Mouse (Mus musculus) gastrocnemius, postnatal 36 days (tissue): ENCODE measurements at regions not wholly inside any gene's neighbourhood (a gene's known extent, or its start where the extent isn't known, plus 50 kb on each side); places are given as distances from the start of the nearest gene placed in this dataset.

Source experiments
- DNase-seq, 2 experiments: peaks; one replicate each; pipeline ENCODE4 v3.0.0; 2022
- intact Hi-C: fragments of 180-260 bp; cut with DNase I; formaldehyde crosslinking; loops from one replicate; pipeline ENCODE4 v1.15.1; 2025

DNA sequence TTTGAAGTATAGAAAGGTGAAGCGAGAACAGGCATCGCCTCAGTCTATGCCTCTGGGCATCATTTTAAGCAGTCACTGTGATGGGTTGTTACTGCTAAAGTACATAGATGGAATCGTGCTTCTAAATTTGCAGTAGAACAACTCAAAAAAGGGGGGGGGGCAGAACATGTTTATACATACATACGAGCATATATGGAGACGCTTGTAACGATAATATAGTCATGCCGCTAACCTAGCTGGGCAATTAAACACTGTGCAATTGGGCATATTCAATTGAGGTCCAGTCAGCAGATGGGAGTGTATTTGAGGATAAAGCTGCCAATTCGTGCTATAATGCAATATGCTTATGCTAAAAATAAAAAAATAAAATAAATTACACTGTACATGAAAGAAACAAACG lies 282.6 kb upstream of the Gm11146 start:
- no peak for DNase-seq
- intact Hi-C loops, result no loop called here

DNA sequence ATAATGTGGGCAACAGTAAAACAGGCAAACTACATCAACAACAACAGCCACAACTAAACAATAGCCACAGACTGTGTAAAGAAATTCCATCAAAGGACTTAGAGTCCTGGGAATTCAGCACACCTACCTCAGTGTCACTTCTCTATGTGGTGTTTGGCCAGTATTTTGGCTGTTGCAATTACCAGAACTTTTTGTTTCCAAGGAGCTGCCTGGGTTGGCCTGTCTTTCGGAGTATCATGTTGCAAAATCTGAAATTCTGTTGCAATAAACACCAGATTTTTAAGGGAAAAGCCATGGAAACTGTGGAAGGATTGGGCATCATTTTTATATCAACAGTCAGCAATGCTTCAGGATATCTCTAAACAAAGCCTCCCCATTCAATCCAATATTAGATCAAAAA lies 275.1 kb upstream of the Gm11146 start:
- intact Hi-C loops, result no loop called here
- DNase-seq, result no peak

DNA sequence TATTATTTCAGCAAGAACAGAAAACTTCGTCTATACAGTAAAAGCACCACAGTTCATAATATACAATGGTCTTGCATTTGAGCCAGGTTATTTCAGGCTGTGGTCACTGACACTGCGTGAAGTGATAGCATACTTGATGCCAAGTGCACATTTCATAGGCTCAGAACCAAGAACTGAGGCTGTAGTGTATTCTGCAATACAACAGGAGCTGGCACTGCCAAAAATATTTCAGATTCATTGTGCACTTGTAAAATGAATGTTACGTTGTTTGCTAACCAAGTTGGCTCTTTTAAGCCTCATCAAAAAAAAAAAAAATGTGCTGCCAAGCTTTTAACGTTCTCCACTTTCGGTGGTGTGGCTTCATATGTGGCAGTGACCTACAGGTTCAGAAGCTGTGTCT lies 261.4 kb upstream of the Gm11146 start:
- intact Hi-C loops, result no loop called here
- no peak for DNase-seq

- intact Hi-C loops, result no loop called here
- no peak for DNase-seq
These were observed 250.3 kb upstream of the Gm11146 start for GRCm38 (mm10) chr16:77852066-77852781.

DNA sequence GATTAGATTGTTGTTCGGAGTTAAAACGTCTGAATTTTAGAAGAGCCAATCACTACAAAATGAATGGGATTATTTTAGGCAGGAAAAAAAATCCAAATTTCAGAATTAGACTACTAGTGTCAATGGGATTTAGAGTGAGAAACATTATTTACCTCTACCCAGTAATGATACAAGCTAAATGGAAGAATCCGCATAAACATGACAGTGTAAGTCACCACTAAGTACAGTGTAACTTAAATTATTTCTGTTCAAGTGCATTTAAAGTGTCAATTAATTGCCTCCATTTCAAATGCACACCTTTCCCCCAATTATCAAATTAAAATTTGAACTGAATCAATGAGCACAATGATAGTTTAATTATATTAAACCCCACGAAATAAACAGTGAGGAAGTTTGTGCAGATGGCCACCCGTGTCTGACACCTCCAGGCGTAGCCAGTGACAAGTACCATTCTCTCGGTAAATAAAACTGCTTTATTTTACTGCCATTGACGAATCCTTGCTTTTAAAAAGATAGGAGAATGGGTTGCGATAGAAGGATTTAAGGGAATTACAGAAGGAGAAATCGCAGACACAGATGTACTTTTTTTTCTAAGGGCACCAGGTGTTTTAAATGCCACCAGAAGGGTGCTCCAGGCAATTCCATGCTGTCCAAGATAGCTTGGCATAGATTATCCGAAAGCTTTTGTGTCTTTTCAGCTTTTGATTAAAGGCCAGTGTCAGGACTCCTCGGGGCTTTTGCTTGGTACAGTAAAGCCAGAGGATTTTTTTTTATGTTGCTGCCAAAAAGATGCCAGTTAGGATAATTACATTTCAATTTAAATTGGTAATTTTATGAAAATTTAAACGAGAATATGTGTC lies 249.5 kb upstream of the Gm11146 start:
- intact Hi-C loops, result no loop called here
- no peak for DNase-seq

- intact Hi-C loops, result no loop called here
- no peak for DNase-seq
These were observed 233.9 kb upstream of the Gm11146 start for GRCm38 (mm10) chr16:77835767-77836166.

DNA sequence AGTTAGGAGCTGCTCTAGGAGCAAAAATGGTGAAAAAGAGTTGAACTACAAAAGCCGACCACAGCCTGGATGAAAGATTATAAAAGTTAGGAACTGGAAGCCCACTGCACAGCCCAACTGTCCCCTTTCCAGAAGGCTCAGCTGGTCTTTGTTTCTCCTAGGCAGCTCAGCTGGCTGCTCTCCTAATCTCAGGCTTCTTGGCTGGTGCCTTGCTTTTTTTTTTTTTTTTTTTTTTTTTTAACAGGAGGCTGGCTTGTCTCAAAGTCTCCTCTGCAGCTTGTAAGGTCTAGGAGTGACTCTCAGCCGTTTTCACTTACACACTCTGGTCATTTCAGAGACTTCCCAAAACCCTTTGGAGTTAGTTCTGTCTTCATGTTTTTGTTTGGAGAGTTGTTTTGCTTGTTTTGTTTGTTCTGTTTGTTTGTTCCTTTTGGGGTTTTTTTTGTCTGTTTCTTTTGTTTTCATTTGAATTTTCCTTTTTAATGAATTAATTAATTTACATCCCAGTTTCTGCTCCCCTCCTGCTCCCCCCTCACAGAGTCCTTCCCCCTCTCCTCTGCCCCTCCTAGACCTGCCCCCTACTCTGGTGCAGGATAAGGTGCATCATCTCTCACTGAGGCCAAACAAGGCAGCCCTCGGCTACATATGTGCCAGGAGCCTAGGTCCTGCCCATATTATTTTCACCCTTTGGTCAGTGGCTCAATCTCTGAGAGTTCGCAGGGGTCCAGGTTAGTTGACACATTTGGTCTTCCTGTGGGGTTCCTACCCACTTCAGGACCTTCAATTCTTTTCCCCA lies 225.6 kb upstream of the Gm11146 start:
- DNase-seq, result peak in 1 of 2 experiments; percentile 33
- intact Hi-C loops, result no loop called here

GRCm38 (mm10) chr16:77799709-77800108 lies 197.8 kb upstream of the Gm11146 start:
- intact Hi-C loops, result loop anchor here (10.0 kb wide), 1 partner anchor 305 kb away; no protein-coding TSS in a partner anchor
- no peak for DNase-seq

GRCm38 (mm10) chr16:77796926-77797325 lies 195.0 kb upstream of the Gm11146 start:
- no peak for DNase-seq
- intact Hi-C loops, result loop anchor here (10.0 kb wide), 1 partner anchor 302 kb away; no protein-coding TSS in a partner anchor

DNA sequence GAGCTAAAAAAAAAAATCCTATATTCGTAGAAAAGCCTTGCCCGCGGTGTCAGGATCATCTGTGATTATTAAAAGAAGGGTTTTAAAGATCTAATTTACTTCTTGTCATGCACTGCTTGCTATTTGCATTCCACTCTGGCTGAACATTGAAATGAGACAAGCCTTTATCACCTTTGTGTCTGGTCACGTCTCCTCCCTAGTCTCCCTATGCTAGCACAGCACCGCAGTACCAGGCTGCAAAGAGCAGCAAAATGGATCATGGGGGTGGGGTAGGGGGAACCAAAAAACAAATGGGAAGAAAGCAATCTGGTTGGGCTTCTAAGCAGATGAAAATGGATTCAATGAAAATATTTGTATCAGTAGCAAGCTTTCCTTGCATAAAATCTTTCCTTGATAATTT lies 187.8 kb upstream of the Gm11146 start:
- intact Hi-C loops, result loop anchor here (10.0 kb wide), 1 partner anchor 295 kb away; no protein-coding TSS in a partner anchor
- no peak for DNase-seq

DNA sequence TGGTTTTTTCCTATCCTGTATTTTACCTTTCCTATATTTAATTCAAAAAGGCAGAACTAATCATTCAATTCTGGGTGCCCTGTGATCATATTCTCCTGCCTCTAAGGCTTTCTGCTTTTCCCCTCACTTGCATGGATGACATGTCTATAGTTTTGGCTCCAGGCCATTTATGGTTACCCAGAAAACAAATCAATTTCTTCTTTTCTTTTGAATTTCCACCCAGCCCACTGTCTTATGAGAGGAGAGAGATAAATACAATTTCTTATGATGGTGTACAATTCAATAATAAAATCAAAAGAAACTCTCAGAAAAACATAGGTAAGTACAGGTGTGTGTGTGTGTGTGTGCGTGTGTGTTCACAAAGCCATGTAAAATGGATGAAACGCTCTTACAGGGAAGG lies 187.3 kb upstream of the Gm11146 start:
- intact Hi-C loops, result no loop called here
- no peak for DNase-seq

DNA sequence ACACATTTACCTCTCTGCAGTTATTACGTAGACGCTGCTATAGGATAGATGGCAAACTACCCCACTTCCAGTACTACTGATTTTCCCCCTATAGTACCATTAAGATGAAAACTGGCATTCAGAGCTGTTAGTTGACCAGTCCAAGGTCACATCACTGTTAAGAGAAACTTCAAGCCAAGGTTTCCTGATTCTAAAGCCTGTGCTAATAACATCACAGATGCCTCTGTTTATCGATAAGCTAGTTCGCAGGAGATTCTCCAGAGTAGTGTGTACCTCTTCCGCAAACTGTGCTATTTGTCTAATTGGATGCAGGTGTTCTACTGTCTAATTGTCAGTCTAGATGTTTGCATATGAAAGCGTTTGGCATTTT lies 186.9 kb upstream of the Gm11146 start:
- intact Hi-C loops, result no loop called here
- no peak for DNase-seq

DNA sequence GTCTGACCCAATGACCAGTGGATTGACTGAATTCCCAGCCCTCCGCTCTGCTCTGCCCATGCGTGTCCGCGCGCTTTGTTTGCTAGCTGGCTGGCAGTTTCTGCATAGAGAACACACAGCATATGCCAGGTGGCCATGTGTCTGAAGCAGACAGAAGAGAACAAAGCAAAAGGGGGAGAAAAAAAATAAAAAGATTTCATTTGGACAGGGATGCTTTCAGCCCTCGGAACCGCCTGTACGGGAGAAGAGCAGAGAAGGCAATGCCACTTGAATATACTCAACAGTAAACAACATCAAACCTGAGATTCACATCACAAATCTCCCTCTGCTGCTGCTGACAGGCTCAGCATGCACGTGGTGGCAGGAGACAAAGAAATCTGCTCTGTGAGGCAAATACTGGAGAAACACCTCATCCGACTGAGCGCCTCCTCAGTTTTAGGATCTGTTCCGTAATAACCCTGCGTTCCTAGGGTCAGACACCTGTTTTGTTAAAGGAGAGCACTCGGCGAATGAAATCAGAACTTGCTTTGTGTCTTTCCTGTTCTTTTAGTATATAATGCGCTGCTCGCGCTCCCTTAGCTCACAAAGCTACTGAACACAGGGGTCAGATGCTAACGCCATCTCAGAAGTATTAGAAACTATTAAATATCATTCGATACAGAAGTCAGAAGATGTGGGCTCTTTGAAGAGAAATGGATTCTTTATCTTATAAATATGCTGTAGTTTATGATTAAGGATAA lies 186.3 kb upstream of the Gm11146 start:
- DNase-seq, result no peak
- intact Hi-C loops, result no loop called here

DNA sequence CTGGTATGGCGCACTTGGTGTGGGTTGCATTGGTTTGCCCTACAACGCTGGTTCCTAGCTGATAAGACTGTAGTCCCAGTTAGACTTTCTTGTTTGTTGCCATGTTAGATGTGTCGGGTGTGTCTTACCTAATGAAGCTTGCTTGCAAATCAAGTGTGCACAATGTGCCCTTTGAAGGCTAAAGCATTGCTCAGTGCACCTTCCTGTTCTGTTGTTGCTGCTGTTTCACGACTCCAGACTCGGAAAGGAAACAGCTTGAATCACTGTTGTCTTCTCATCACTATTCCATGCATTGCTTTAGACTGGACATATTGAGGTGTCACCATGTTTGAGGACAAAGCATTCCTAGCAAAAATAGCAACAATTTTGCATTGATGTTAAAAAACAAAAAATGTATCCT lies 185.1 kb upstream of the Gm11146 start:
- DNase-seq, result no peak
- intact Hi-C loops, result no loop called here

DNA sequence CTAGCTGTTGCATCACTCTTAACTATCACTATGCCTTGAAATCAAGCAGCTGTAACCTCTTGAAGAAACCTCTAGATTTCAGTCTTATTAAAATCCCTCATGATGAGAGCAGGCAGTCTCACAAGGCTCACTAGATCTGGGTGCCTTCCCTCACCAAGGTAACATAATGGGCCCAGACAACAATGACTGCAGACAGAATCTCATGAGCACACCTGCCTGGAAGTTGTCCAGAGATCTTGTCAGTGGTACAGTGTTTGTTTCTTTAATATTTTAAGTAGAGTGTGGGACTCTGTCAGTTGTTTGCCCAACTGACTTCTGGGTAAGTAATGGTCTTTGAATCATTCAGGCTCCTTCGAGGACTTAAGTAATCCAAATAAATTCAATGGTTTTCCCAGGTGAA lies 177.1 kb upstream of the Gm11146 start:
- intact Hi-C loops, result no loop called here
- no peak for DNase-seq

DNA sequence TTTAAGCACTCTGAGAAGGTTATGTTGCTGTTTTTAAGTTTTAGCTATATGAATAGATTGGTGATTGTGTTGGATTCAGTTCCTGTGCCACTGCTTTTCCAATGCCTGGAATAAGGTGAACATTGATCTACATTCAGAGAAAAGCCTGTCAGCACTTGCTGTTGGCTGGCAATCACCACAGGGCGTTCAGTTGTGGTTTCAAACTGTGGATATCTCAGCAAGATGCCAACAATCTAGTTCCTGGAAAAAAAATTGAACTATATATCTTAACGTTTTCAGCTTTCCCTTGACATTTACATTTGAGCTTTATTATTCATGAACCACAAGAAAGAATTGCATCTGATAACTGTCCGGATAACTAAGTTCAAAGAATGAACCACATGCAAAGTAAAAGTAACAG lies 170.2 kb upstream of the Gm11146 start:
- intact Hi-C loops, result no loop called here
- no peak for DNase-seq

GRCm38 (mm10) chr16:77760926-77761347 lies 159.0 kb upstream of the Gm11146 start:
- intact Hi-C loops, result no loop called here
- DNase-seq, result peak in 1 of 2 experiments; percentile 13

DNA sequence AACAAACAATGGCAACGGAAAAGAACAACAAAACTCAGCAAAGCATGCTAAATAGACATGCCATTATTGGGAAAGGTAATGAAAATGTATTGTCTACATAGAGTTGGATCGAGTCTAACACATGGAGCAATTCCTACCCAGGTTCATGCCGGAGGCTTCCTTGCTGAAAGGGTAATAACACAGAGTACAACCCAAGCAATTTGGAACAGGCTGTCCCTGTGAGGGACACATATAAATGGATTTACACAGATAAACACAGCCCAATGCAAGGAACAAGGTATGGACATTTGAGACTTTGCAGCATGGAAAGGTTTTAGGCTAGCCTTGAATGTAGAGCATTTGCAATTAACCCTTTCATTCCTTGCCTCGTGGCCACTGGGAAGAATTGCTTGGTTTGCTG lies 158.6 kb upstream of the Gm11146 start:
- DNase-seq, result no peak
- intact Hi-C loops, result no loop called here

DNA sequence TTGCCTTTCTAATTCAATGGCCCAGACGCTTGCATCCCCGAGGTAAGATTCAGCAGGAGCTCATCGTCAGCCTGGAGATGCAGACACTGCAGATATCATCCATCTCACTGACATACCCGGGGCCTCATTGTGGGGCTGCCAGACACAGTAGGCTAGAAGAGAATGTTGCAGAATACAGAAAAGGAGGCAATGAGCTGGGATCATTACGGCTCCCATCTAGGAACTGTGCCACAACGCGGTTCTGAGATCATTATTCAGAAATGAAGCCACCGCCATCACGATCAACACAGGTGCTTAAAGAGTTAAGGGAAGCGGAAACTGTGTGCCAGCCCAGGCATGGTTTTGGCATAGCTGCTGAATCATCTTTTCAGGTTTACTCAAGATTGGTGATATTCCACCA lies 158.1 kb upstream of the Gm11146 start:
- no peak for DNase-seq
- intact Hi-C loops, result no loop called here

DNA sequence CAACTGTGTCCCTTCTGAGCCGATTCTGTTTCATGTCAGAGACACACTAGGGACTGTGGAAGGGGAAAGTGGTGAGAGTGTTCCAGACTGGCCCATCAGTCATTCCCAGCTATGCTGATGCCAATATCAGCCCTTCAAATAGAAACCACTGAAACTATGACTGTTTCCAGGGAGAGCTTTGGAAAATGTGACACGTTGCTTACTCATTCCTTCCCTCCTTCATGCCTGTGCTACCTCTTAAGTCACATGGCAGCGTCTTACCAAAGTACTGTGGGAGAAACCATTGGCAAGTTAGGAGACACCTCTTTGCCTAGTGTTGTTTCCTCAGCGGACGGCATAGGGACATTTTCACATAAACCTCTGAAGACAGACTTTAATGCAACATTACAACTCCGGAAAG lies 153.0 kb upstream of the Gm11146 start:
- DNase-seq, result no peak
- intact Hi-C loops, result no loop called here
